Mouse (Mus musculus) B cell, adult 62 days (primary cell): ENCODE data around the gene Sbno1. TPM values are rescaled to one million over a fixed set of nuclear protein-coding genes. Genes with fewer than 3 reads are reported as not detected.

Experiments
- total RNA-seq: library from RNA; stranded (reverse); gene quantifications from 4 replicates; pipeline ENCODE4 v1.2.4, GENCODE M21; 2023

Gene Sbno1
- 216 to 228 TPM (median 222 TPM) in 4 replicates for total RNA-seq

GRCm38 (mm10) chr5:124425412-124426259 is at the start of gene Sbno1:
Sbno1 (minus strand) TSS chr5:124426001.

GRCm38 (mm10) chr5:124439447-124440093 is 13.8 kb upstream of the Sbno1 start, which contains the start of gene Kmt5a:
Kmt5a (plus strand) TSS chr5:124439930.

GRCm38 (mm10) chr5:124362982-124363381 is 62.8 kb downstream of the Sbno1 start, which contains the start of gene Cdk2ap1:
Cdk2ap1 (minus strand) TSS chr5:124363082.

GRCm38 (mm10) chr5:124327510-124328364 is 98.1 kb downstream of the Sbno1 start, which contains the start of the genes Mphosph9 and 2810006K23Rik:
Mphosph9 (minus strand) TSS chr5:124327972.
2810006K23Rik (plus strand) TSS chr5:124328089.

Other genes with a start within 250 kb of the Sbno1 start
- 51.1 to 72.2 TPM (median 55.5 TPM) in 4 replicates for gene Pitpnm2, start 176.2 kb downstream of the Sbno1 start, total RNA-seq
- gene Mphosph9, start 98.0 kb downstream of the Sbno1 start, total RNA-seq = 29.8 to 33.9 TPM (median 31.7 TPM) in 4 replicates
- gene 2810006K23Rik, start 97.9 kb downstream of the Sbno1 start, total RNA-seq = 4.3 to 7.0 TPM (median 6.5 TPM) in 4 replicates
- gene Cdk2ap1, start 62.9 kb downstream of the Sbno1 start, total RNA-seq = 96.6 to 111 TPM (median 101 TPM) in 4 replicates
- 47.3 to 58.4 TPM (median 50.8 TPM) in 4 replicates for gene Kmt5a, start 13.9 kb upstream of the Sbno1 start, total RNA-seq
- 165 to 186 TPM (median 173 TPM) in 4 replicates for gene Rilpl2, start 52.4 kb upstream of the Sbno1 start, total RNA-seq
- 15.0 to 20.5 TPM (median 17.3 TPM) in 4 replicates for gene Snrnp35, start 57.1 kb upstream of the Sbno1 start, total RNA-seq
- 2.2 to 3.1 TPM (median 2.3 TPM) in 4 replicates for gene Rilpl1, start 105.4 kb upstream of the Sbno1 start, total RNA-seq
- 103 to 116 TPM (median 110 TPM) in 4 replicates for gene Tmed2, start 114.7 kb upstream of the Sbno1 start, total RNA-seq
- 39.5 to 42.4 TPM (median 41.7 TPM) in 4 replicates for gene Ddx55, start 126.9 kb upstream of the Sbno1 start, total RNA-seq
- 22.8 to 36.2 TPM (median 33.7 TPM) in 4 replicates for gene Eif2b1, start 153.1 kb upstream of the Sbno1 start, total RNA-seq
- 27.6 to 35.1 TPM (median 34.4 TPM) in 4 replicates for gene Gtf2h3, start 153.1 kb upstream of the Sbno1 start, total RNA-seq
- 46.0 to 62.9 TPM (median 54.8 TPM) in 4 replicates for gene Atp6v0a2, start 202.6 kb upstream of the Sbno1 start, total RNA-seq